In the genomic region with DNA sequence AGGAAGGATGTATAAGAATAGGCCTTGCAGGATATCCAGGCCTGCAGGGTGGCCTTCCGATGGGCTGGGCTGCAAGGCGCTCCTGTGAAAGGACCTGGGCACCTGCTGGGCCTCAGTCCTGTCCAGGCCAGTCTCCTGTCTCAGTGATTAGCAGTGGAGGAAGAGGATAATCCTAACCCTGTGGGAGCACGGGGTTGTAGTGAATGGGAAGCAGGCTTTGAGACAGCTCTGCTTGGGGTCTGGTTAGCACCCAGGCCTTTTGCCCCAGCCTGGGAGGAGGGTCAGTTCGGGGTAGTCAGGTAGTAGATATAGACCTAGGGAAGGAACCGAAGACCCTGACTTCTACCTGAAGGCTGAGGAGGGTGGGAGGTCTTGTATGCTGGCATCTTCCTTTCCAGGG, we compare ENCODE assay signal across 17 mouse cellular contexts. TPM values are rescaled to one million over a fixed set of nuclear protein-coding genes. Genes with fewer than 3 reads are reported as not detected.
"Had no signal": no experiment of that assay in that cellular context is flagged by ENCODE, and none has a peak within 500 bp of the region (broad histone marks: within the 10 kb centered on the region; RNA-seq: fewer than 3 reads in every experiment).

No protein-coding gene starts in this region.

- H3K9ac ChIP-seq: limb, embryonic 12.5 days; lung, embryonic 15.5 days; midbrain, embryonic 15.5 days; neural tube, embryonic 12.5 days had no signal

- ATAC-seq: midbrain, embryonic 15.5 days had no signal

- H3K4me3 ChIP-seq: layer of hippocampus, adult 2 months; limb, embryonic 12.5 days; lung, embryonic 15.5 days; megakaryocyte, embryonic 14.5 days; midbrain, embryonic 15.5 days; neural tube, embryonic 12.5 days had no signal

- H3K9me3 ChIP-seq: limb, embryonic 12.5 days; lung, embryonic 15.5 days; megakaryocyte, embryonic 14.5 days; midbrain, embryonic 15.5 days; neural tube, embryonic 12.5 days had no signal

- H3K4me2 ChIP-seq: limb, embryonic 12.5 days; lung, embryonic 15.5 days; midbrain, embryonic 11.5 days; midbrain, embryonic 15.5 days; neural tube, embryonic 12.5 days had no signal

- H3K27me3 ChIP-seq: midbrain, embryonic 15.5 days; neural tube, embryonic 12.5 days had no signal

- DNase-seq: kidney, adult 11 months; kidney, postnatal 10 days; kidney, postnatal 4 days; lung, postnatal 14 days; retina, postnatal 1 day; right cerebral cortex, postnatal 4 days; spleen, adult 18-20 months; thymus, adult 18-20 months; thymus, postnatal 14 days had no signal

- H3K36me3 ChIP-seq: limb, embryonic 12.5 days; lung, embryonic 15.5 days; midbrain, embryonic 15.5 days; neural tube, embryonic 12.5 days had no signal

- H3K4me1 ChIP-seq: lung, embryonic 15.5 days; megakaryocyte, embryonic 14.5 days; midbrain, embryonic 15.5 days had no signal

- H3K27ac ChIP-seq: layer of hippocampus, adult 2 months; limb, embryonic 12.5 days; lung, embryonic 15.5 days; macrophage; midbrain, embryonic 15.5 days; neural tube, embryonic 12.5 days had no signal

RNA-seq across cellular contexts. Expression of a gene that starts 18.3 kb away (rescaled TPM):
- polyA plus RNA-seq: macrophage had no signal
